Comparison of ENCODE assay signal across 8 mouse cellular contexts in the genomic region with DNA sequence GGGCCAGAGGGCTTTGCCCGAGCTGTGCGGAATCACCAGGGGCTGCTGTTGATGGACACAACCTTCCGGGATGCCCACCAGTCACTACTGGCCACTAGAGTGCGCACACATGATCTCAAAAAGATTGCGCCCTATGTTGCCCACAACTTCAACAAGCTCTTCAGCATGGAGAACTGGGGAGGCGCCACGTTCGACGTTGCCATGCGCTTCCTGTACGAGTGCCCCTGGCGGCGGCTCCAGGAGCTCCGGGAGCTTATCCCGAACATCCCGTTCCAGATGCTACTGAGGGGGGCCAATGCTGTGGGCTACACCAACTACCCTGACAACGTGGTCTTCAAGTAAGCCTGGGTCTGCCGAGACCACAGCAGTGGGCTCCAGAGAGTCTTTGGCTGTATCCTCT. TPM values are rescaled to one million over a fixed set of nuclear protein-coding genes. Genes with fewer than 3 reads are reported as not detected.
DNase-seq lines count a peak whose midpoint lies in the region; ATAC-seq and TF ChIP-seq lines count a peak whose summit lies in the region.

No protein-coding gene starts in this region.

- H3K9ac ChIP-seq in hindbrain, embryonic 12.5 days, result no peak overlapping the region
- no peak overlapping the region for H3K9ac ChIP-seq in lung, embryonic 14.5 days

- no peak overlapping the region for H3K4me3 ChIP-seq in hindbrain, embryonic 10.5 days
- no peak overlapping the region for H3K4me3 ChIP-seq in hindbrain, embryonic 12.5 days
- no peak overlapping the region for H3K4me3 ChIP-seq in lung, embryonic 14.5 days (ENCODE audit: low read depth, low read length)

- no peak for ATAC-seq in hindbrain, embryonic 12.5 days (ENCODE audit: low FRiP score)
- ATAC-seq in lung, embryonic 14.5 days (ENCODE audit: insufficient read depth), result no peak

- H3K27ac ChIP-seq in hindbrain, embryonic 10.5 days, result no peak overlapping the region
- no peak overlapping the region for H3K27ac ChIP-seq in hindbrain, embryonic 12.5 days
- H3K27ac ChIP-seq in lung, embryonic 14.5 days (ENCODE audit: low read depth), result no peak overlapping the region

- no peaks in the 10 kb centered on the region for H3K9me3 ChIP-seq in hindbrain, embryonic 10.5 days
- H3K9me3 ChIP-seq in hindbrain, embryonic 12.5 days (replicated peaks), result no peaks in the 10 kb centered on the region
- no peaks in the 10 kb centered on the region for H3K9me3 ChIP-seq in lung, embryonic 14.5 days (ENCODE audit: low read depth, low read length)

- peaks cover 15% of the 10 kb centered on the region; the same call in 1 of the 2 replicates for H3K27me3 ChIP-seq in hindbrain, embryonic 10.5 days (ENCODE audit: insufficient read depth, poor library complexity, severe bottlenecking)
- H3K27me3 ChIP-seq in hindbrain, embryonic 12.5 days, result no peaks in the 10 kb centered on the region
- H3K27me3 ChIP-seq in lung, embryonic 14.5 days (ENCODE audit: insufficient read depth, low read length), result no peaks in the 10 kb centered on the region

- H3K36me3 ChIP-seq in hindbrain, embryonic 10.5 days, result peaks cover 45% of the 10 kb centered on the region
- H3K36me3 ChIP-seq in hindbrain, embryonic 12.5 days, result peaks cover 37% of the 10 kb centered on the region
- H3K36me3 ChIP-seq in lung, embryonic 14.5 days (ENCODE audit: insufficient read depth), result peaks cover 34% of the 10 kb centered on the region

- no peak overlapping the region for H3K4me2 ChIP-seq in hindbrain, embryonic 12.5 days (replicated peaks)
- H3K4me2 ChIP-seq in lung, embryonic 14.5 days, result no peak overlapping the region

- 28% methylated on average over 18 of the region's 18 CpGs for WGBS in hindbrain, embryonic 10.5 days
- 26% methylated on average over 18 of the region's 18 CpGs for WGBS in hindbrain, embryonic 12.5 days
- WGBS in lung, embryonic 14.5 days, result 29% methylated on average over 18 of the region's 18 CpGs

- peaks cover 40% of the 10 kb centered on the region for H3K4me1 ChIP-seq in hindbrain, embryonic 10.5 days (replicated peaks)
- H3K4me1 ChIP-seq in hindbrain, embryonic 12.5 days, result peaks cover 23% of the 10 kb centered on the region
- peaks cover 4% of the 10 kb centered on the region; the same call in 1 of the 2 replicates for H3K4me1 ChIP-seq in lung, embryonic 14.5 days (ENCODE audit: insufficient read depth)

- DNase-seq in hindbrain, embryonic 10.5 days (ENCODE audit: low spot score), result peak; percentile 55
- DNase-seq in testis, postnatal 10 days (ENCODE audit: low spot score), result peak; percentile 65
- no peak for DNase-seq in testis, postnatal 14 days (ENCODE audit: low spot score)
- peak; percentile 76 for DNase-seq in lung, embryonic 14.5 days
- no peak for DNase-seq in T-cell, adult 2 months (ENCODE audit: low spot score)
- no peak for DNase-seq in heart, adult 8-10 months (ENCODE audit: low spot score)
- DNase-seq in spleen, adult 18-20 months, result no peak

- TF ChIP-seq CTCF in lung, embryonic 14.5 days (IDR thresholded peaks at IDR 0.05; ENCODE audit: low read depth), result peak; percentile 61

RNA-seq across cellular contexts. Expression of a gene that starts 2.7 kb away (rescaled TPM):
- 5.9 and 8.2 TPM in 2 replicates for polyA plus RNA-seq in hindbrain, embryonic 10.5 days (2016; fragmentation: Nextera tagmentation; extraction: Ambion mirVana)
- 16.3 and 17.6 TPM in 2 replicates for polyA plus RNA-seq in hindbrain, embryonic 12.5 days (2016; fragmentation: Nextera tagmentation; extraction: Ambion mirVana)
- polyA plus RNA-seq in lung, embryonic 14.5 days (2014; fragmentation: Nextera tagmentation; extraction: Ambion mirVana), result 10.0 and 10.1 TPM in 2 replicates
- 1 to 10 TPM; 5.7 to 7.8 (median 7.1) TPM for total RNA-seq in heart, adult 8-10 months (2022)

RNA-seq across cellular contexts. Expression of a gene that starts 7.3 kb away (rescaled TPM):
- 80.0 and 81.4 TPM in 2 replicates for polyA plus RNA-seq in hindbrain, embryonic 10.5 days (2016; fragmentation: Nextera tagmentation; extraction: Ambion mirVana)
- 54.3 and 62.9 TPM in 2 replicates for polyA plus RNA-seq in hindbrain, embryonic 12.5 days (2016; fragmentation: Nextera tagmentation; extraction: Ambion mirVana)
- polyA plus RNA-seq in lung, embryonic 14.5 days (2014; fragmentation: Nextera tagmentation; extraction: Ambion mirVana), result 72.6 and 74.7 TPM in 2 replicates
- 1 to 10 TPM; 6.9 to 9.2 (median 8.0) TPM for total RNA-seq in heart, adult 8-10 months (2022)

Comparison
In these comparisons a context has a peak if more than half of its experiments do, and no peak if none do; other contexts are left out.
1. DNase-seq: peak in hindbrain, embryonic 10.5 days (single experiment), testis, postnatal 10 days (single experiment) and lung, embryonic 14.5 days (single experiment); none in testis, postnatal 14 days (single experiment), T-cell, adult 2 months (single experiment), heart, adult 8-10 months (single experiment) and spleen, adult 18-20 months (0 of 2).